ENCODE assay signal across 8 mouse cellular contexts in genomic region chr13:101062582-101062981, GRCm38 (mm10).
DNase-seq lines count a peak whose midpoint lies in the region; ATAC-seq and TF ChIP-seq lines count a peak whose summit lies in the region.

No protein-coding gene starts in this region.

- H3K4me2 ChIP-seq in midbrain, embryonic 16.5 days (ENCODE audit: low read length), result no peak overlapping the region

- no peak overlapping the region for H3K27ac ChIP-seq in midbrain, embryonic 16.5 days (ENCODE audit: low read length)
- no peak overlapping the region for H3K27ac ChIP-seq in heart, adult 2 months

- intact Hi-C loops in heart, adult 2 months (cut with DNase I), result no loop called here

- no peaks in the 10 kb centered on the region for H3K79me2 ChIP-seq in heart, adult 2 months (replicated peaks; ENCODE audit: control insufficient read depth, insufficient read depth, low read length)

- H3K36me3 ChIP-seq in midbrain, embryonic 16.5 days (ENCODE audit: control insufficient read depth, insufficient read depth, low read length), result no peaks in the 10 kb centered on the region
- H3K36me3 ChIP-seq in heart, adult 2 months (ENCODE audit: control insufficient read depth, insufficient read depth, low read length), result no peaks in the 10 kb centered on the region

- peak; percentile 24 for DNase-seq in gastrocnemius, adult 18-20 months (ENCODE audit: low spot score)
- DNase-seq in gastrocnemius, postnatal 10 days, result no peak
- DNase-seq in brain, adult 2 months (ENCODE audit: low read depth, low spot score), result peak; percentile 20
- DNase-seq in forelimb bud, embryonic 11.5 days (ENCODE audit: low read depth, low spot score), result peak; percentile 33
- no peak for DNase-seq in heart, adult 2 months
- DNase-seq in thymus, postnatal 14 days, result no peak
- DNase-seq in right cerebral cortex, postnatal 14 days, result no peak

- ATAC-seq in midbrain, embryonic 16.5 days, result peak; percentile 69

- 28% methylated on average over 8 of the region's 8 CpGs for WGBS in midbrain, embryonic 16.5 days
- WGBS in heart, adult 2 months, result 51% methylated on average over 8 of the region's 8 CpGs

- peaks cover 5% of the 10 kb centered on the region; the same call in 1 of the 2 replicates for H3K4me1 ChIP-seq in midbrain, embryonic 16.5 days (ENCODE audit: control insufficient read depth, insufficient read depth, low read length)
- no peaks in the 10 kb centered on the region for H3K4me1 ChIP-seq in heart, adult 2 months (ENCODE audit: control insufficient read depth, insufficient read depth, low read length)

- H3K9ac ChIP-seq in midbrain, embryonic 16.5 days (ENCODE audit: low read depth, low read length), result no peak overlapping the region
- H3K9ac ChIP-seq in heart, adult 2 months (ENCODE audit: low read depth, low read length), result no peak overlapping the region

- no peak for TF ChIP-seq CTCF in heart, adult 2 months (IDR thresholded peaks at IDR 0.05)

- no peak for TF ChIP-seq EP300 in heart, adult 2 months (IDR thresholded peaks at IDR 0.05; ENCODE audit: insufficient read depth, low read depth, low read length)

- no peak for TF ChIP-seq POLR2A in heart, adult 2 months (IDR thresholded peaks at IDR 0.05; ENCODE audit: insufficient read depth, low read depth, low read length)

- no peaks in the 10 kb centered on the region for H3K27me3 ChIP-seq in midbrain, embryonic 16.5 days (ENCODE audit: control insufficient read depth, insufficient read depth, low read depth, low read length)
- H3K27me3 ChIP-seq in heart, adult 2 months (ENCODE audit: control insufficient read depth, insufficient read depth, low read length), result no peaks in the 10 kb centered on the region

- no peaks in the 10 kb centered on the region for H3K9me3 ChIP-seq in midbrain, embryonic 16.5 days (replicated peaks; ENCODE audit: control insufficient read depth, low read length, poor library complexity, severe bottlenecking)

- no peak overlapping the region for H3K4me3 ChIP-seq in midbrain, embryonic 16.5 days (ENCODE audit: low read depth, low read length)
- no peak overlapping the region for H3K4me3 ChIP-seq in heart, adult 2 months

Comparison
In these comparisons a context has a peak if more than half of its experiments do, and no peak if none do; other contexts are left out.
1. DNase-seq: peak in gastrocnemius, adult 18-20 months (single experiment), brain, adult 2 months (single experiment) and forelimb bud, embryonic 11.5 days (single experiment); none in gastrocnemius, postnatal 10 days (single experiment), heart, adult 2 months (0 of 2), thymus, postnatal 14 days (single experiment) and right cerebral cortex, postnatal 14 days (single experiment).